Mouse (Mus musculus): Measurements from ENCODE around the gene Sfpq.
A peak's percentile ranks its signal among the peaks of the same experiment; 100 is the strongest.

DNA sequence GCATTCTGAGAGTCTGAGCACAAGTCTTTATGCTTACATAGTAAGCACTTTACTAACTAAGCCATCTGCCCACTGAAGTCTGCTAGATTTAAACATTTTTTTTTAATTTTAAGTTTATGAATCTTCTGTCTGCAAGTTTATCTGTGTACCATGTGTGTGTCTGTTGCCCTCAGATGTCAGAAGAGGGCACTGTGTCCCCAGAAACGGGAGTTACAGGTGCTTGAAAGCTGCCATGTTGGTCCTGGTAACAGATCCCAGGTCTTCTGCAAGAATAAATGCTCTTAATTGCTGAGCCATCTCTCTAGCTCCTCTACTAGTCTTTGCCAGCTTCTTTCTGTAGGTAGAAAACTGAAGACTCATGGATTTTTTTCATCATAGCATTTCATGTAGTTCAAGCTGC, 53.8 kb downstream of the Sfpq start:
- TF ChIP-seq CTCF (IDR thresholded peaks at IDR 0.05; ENCODE audit: low read depth, low read length): peak; percentile 53
- no peak for TF ChIP-seq EP300 (IDR thresholded peaks at IDR 0.05; ENCODE audit: insufficient read depth, low read depth, low read length)
- no peak for TF ChIP-seq POLR2A (IDR thresholded peaks at IDR 0.05; ENCODE audit: insufficient read depth, low read length)
